Mouse (Mus musculus) myocyte (in vitro differentiated cells): ENCODE results near the gene Inhbb.

ENCODE experiments used
- POLR2A ChIP-seq: IDR thresholded peaks from one replicate; pipeline ENCODE4 v1.6.1; 2011; ENCODE audit warnings: low read depth, mild to moderate bottlenecking, control low read depth, moderate library complexity; ENCODE audit not compliant: insufficient read length
- POLR2AphosphoS2 ChIP-seq: IDR thresholded peaks from one replicate; pipeline ENCODE4 v1.6.1; 2011; ENCODE audit warnings: low read depth, control low read depth; ENCODE audit not compliant: insufficient read length
- REST ChIP-seq: IDR thresholded peaks from one replicate; pipeline ENCODE4 v1.6.1; 2011; ENCODE audit warnings: mild to moderate bottlenecking, control low read depth, moderate library complexity; ENCODE audit not compliant: insufficient read depth, insufficient read length
- TCF3 ChIP-seq: IDR thresholded peaks from one replicate; pipeline ENCODE4 v1.6.1; 2011; ENCODE audit warnings: low read depth, control low read depth; ENCODE audit not compliant: insufficient read length
- USF1 ChIP-seq: IDR thresholded peaks from one replicate; pipeline ENCODE4 v1.6.1; 2011; ENCODE audit warnings: low read depth, mild to moderate bottlenecking, control low read depth, moderate library complexity

- no peak for TF ChIP-seq POLR2A
- no peak for TF ChIP-seq TCF3
- TF ChIP-seq POLR2AphosphoS2 = no peak
- no peak for TF ChIP-seq USF1
- TF ChIP-seq REST = no peak
Observed at GRCm38 (mm10) chr1:119386306-119386705, 35.7 kb downstream of the Inhbb start.
